Mouse (Mus musculus): ENCODE data around the gene Myo9a. TPM values are rescaled to one million over a fixed set of nuclear protein-coding genes. Genes with fewer than 3 reads are reported as not detected.
"Not testable (repeated sequence)": the region's sequence is repeated elsewhere in the genome, so short reads cannot be mapped to it uniquely, and the experiment has no call there.

Myo9a gene
- total and polyA plus RNA-seq, 3 experiments: 0.28 to 17.5 (median 14.1) TPM

DNA sequence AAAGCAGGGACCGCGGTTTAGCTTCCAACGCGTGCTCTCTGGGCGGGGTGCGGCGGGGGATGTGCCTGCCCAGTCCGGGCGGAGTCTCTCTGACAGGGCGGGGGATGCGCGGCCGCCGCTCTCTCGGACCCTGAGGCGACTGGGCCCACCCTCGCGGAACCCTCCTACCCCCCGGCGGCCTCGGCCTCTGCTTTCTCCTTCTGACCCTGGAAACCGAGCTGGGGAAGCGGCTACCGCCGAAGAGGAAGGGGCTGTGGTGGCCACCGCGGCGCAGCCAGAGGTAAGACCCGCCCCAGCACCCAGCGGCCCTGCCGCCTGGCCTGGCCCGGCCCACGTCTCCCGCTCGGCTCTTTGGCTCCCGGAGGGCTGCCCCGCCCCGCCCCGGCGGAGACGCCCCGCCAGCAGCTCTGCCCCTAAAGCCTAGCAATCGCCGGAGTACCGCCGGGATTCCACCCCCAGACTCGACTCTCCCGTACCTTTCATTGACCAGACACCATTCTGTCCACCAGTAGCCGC is 428 bp downstream of the Myo9a start:
- peak; percentile 97 for DNase-seq

DNA sequence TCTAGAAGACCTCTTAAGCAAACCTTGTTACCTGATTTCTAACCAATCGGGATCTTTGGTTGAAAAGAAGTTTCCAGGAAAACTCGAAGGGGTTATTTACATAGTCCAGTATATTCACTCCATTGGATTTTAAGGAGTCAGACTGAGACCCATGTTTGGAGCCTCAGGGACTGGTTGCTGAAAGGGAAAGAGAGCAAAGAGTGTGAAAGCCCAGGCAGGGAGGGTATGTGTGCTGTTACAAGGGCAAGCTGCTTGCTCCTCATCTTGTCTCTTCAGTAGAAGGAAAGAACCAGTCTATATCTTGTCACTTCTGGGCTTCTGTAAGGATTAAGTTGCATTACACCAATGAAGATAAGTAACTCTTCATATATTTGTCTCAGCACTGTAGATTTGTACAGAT is 1.3 kb downstream of the Myo9a start:
- no peak for DNase-seq

DNA sequence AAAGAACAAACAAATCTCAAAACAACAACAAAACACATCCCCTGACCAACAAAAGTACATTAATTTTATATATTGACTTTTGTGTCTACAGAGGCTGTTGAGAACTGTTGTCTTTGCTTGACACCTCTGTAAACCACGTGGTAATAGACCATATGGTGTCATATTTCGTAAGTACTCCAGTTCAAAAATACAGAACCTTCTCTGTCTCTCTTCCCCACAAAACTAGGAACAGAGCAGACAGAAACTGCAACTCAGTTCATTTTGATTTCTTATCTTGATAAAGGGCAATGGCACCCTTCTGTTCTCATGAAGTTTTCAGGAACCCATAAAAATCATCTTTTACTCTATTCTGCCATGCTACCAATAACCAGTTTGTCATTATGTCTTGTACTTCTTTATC is 4.5 kb downstream of the Myo9a start:
- no peak for DNase-seq

DNA sequence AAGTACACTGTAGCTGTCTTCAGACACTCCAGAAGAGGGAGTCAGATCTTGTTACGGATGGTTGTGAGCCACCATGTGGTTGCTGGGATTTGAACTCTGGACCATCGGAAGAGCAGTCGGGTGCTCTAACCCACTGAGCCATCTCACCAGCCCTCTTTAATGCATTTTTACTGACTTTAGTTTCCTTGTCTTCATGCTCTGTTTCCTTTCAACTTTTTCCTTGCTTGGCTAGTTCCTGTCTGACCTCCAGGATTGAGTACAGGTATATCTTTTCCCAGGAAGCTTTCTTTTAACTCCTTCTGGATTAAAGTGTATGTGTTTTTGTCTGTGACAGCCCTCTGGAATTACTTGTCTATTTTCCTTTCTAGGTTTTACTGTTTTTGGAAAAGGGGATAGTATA is 6.3 kb downstream of the Myo9a start:
- DNase-seq: not testable (repeated sequence)

DNA sequence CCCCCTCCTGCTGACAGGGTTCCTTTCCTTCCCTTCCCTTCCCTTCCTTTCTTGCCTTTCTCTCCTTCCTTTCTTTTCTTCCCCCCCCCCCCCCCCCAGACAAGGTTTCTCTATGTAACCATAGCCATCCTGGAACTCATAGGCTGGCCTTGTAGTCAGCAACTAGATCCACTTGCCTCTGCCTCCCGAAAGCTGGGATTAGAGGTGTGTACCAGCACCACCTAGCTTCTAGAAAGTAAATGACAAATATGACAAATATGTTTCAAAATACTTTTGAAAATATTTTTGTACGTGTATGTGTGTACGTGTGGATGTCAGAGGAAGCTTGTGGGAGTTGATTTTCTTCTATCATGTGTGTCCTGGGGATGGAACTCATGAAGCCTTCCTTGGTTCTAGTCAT is 9.8 kb downstream of the Myo9a start:
- DNase-seq: no peak

DNA sequence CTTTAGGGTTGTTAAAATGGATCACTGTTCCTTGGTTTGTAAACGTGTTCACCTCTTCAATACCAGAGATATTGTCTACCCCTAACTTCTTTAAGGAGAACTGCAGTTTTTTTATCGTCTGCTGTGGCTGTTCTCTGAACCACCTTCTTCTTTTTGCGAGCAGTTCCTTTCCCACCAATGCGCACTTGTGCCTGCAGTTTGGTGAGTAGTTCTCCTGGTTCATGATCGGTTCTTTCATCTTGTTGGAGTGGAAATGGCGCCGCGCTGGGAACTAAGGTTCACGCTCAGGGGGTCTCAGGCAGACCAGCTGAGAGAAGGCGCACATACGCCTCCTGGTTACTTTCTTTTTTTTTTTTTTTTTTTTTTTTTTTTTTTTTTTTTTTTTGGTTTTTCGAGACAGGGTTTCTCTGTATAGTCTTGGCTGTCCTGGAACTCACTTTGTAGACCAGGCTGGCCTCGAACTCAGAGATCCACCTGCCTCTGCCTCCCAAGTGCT is 16.3 kb downstream of the Myo9a start:
- DNase-seq: not testable (repeated sequence)

DNA sequence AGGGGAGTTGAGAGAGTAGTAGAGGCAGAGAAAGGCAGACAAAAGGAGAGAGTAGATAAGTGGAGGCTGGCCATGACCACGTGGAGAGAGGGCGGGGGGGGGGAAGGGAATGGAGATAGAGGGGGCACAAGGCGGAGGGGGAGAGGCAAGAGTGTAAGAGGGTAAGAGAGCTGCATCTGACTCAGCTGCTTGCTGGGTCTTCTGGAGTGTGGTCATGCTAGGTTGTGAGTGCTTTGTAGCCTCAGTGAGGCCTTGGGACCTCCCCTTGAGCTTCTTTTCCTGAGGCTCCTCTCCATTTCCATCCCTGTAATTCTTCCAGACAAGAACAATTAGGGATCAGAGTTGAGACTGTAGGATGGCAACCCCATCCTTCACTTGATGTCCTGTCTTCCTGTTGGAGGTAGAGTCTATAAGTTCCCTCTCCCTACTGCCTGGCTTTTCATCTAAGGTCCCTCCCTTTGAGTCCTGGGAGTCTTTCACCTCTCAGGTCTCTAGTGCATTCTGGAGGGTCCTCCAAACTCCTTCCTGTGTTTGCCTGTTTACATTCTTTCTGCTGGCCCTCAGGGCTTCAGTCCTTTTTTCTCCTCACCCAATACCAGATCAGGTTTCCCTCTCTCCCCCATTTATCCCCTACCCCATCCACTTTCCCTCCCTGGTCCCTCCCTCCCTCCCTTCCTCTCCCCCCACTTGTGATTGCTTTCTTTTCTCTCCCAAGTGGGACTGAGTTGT is 55.5 kb downstream of the Myo9a start:
- DNase-seq: not testable (repeated sequence)

DNA sequence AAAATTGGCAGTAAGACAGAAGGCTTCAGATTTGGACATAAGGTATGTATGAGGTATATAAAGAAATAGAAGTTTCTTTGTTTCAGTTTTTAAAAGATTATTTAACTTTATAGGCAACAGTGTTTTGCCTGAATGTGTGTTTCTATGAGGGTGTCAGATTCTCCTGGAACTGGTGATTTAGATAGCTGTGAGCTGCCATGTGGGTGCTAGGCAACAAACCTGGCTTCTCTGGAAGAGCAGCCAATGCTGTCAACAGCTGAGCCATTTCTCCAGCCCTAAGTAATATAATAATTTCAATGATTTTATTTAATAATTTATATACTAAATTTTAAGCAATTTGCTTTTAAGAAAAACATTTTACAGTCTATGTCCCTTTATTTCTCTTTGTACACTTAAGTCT is 133.9 kb downstream of the Myo9a start:
- no peak for DNase-seq

DNA sequence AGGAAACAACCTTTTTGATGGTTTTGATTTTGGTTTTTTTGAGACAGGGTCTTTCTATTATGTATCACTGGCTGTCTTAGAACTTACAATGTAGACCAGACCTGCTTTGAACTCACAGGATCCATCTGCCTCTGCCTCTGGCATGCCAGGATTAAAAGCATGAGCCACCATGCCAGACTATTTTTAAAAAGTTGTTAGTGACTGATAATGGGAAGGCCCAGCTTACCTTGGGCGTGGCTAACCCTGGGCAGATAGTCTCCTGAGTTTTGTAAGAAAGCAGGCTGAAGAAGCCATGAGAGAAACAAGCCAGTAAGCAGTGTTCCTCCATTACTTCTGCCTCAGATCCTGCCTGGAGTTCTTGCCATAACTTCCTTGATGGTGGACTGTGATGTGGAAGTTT is 152.7 kb downstream of the Myo9a start:
- DNase-seq: no peak

DNA sequence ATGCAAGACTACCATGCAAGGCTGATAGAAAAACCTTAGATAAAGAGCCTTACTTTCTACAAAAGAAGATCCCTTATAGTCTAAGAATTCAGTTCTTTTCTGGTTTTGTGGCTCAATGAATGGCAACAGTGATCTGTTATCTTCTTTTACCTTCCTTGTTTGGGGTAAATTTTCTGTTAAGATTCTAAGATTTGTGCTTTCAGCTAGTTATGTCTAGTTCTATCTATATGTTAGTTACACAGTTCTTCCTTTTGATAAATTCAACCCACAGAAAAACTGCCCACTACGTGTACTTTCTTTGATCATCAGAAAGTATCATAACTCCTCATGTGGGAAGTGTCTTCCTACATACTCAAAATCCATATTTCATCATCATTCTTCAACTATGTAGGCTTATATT is 164.1 kb downstream of the Myo9a start:
- no peak for DNase-seq

DNA sequence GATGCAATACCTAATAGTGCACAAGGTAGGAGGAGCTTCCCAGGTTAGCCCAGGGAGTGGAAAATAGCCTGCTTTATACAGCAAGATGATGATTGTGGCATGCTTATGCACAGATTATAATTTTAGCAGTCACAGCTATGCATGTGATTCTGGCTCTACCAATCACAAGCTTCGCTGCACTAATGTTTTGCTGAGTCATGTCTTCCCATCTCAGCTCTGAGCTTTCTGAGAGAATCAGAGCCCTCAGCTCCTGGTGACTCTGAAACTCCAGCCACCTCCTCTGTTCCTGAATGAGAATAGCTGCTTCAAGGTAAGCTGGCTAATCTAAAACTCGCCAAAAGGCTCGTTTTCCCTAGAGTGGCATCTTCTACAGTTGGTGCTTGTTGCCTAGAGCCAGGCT is 179.6 kb downstream of the Myo9a start:
- no peak for DNase-seq

DNA sequence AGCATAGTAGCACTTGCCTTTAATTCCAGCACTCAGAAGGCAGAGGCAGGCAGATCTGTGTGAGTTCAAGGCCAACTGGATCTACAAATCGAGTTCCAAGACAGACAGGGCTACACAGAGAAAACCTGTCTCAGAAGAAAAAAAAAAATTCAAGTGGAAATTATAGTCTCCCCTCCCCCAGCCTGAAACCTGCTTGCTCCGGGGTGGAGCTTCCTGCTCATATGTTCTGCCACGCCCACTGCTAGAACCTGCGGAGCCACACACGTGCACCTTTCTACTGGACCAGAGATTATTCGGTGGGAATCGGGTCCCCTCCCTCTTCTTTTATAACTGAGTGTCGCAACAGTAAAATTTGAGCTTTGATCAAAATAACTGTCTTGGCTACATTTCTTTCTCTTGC is 185.2 kb downstream of the Myo9a start:
- not testable (repeated sequence) for DNase-seq

DNA sequence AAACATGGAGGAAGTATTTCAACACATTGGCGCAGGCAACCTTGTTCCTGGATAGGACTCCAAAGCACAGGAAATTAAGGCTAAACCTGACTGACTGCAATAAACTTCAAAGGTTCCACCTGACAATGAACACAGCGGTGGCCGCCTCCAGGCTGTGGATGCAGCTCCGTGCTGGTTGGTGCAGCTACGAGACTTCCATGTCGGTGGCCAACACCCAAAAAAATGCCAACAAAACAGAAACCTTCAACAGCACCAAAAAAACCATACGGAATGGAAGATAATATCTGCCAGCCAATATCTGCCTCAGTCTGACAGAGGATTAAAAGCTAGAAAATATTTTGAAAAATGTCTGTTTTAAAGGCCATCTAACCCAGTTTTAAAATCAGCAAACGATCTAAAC is 187.8 kb downstream of the Myo9a start:
- DNase-seq: no peak

DNA sequence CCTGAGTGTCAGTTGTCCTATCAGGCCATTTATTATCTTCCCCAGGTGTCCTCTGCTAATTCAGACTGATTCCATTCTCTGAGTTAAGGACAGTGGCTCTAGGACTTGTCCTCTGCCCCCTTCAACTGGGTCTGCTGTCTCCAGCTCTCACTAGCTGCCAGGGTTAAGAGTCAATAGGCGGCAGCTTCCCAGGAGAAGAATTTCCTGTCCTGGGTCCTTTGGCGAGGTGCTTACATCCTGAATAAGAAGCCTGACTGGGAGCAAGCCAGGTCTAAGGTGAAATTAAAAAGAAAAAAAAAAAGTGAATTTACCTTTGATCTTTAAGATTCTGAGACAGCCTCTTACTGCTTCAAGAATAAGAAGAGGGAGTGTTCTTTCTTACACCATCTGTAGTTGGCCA is 189.0 kb downstream of the Myo9a start:
- DNase-seq: no peak

DNA sequence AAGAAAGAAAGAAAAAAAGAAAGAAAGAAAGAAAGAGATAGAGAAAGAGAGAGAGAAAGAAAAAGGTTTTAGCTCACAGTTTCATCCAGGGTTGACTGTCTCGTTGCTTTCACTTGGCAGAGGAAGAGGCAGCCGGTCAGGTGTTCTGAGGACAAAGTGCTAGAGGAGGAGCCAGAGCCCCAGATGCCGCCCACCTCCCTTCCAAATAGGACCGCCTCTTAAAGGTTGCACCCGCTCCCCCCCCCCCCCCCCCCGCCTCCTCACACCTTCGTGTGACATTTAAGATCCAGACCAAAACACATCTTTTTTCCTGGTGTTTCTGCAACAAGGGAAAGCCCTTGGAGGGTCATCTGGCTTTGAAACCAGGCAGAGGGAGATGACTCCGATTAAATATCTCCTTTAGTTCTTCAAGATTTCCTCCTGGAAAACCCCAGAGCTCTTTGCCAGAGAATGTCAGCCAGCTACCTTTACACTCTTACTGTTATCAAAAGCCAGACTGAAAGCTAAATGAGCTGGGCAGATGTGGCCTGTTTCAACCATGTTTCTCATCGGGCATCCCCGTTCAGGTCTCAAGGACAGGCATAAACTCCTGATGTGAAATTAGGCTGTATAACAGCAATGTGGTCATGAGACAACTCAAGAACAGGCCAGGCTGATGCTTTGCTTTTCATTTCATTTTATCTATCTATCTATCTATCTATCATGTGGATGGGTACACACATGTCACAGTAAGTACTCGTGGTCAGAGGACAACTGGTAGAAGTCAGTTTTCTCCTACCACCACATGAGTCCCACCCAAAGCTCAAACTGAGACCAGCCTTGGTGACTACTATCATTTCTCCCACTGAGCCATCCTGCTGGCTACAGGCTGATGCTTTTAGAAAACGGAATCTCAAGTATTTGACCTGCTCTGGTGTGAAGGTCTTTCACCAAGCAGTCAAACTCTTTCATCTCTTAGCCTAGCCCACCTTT is 190.5 kb downstream of the Myo9a start:
- DNase-seq: no peak

DNA sequence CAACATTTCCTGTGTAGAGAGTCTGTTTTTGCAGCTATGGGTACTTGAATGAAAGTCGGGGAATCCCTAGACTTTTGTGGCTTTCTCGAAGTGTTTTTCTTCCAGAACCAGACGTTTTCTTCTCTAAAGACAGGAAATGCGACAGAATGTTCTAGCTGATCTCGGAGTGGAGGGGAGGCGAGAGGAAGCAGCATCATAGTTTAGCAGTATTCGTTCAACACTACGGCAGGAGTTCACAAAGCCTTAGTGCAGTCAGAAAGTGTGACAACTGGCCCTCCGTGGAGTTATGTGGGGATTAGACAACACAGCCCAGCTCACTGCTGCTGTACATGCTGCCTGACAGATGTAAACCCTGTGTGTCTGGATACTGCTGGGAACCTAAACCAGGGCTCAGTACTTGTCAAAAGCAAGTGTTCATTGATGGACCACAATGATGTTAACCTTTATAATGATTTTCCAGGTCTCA is 191.2 kb downstream of the Myo9a start:
- no peak for DNase-seq

DNA sequence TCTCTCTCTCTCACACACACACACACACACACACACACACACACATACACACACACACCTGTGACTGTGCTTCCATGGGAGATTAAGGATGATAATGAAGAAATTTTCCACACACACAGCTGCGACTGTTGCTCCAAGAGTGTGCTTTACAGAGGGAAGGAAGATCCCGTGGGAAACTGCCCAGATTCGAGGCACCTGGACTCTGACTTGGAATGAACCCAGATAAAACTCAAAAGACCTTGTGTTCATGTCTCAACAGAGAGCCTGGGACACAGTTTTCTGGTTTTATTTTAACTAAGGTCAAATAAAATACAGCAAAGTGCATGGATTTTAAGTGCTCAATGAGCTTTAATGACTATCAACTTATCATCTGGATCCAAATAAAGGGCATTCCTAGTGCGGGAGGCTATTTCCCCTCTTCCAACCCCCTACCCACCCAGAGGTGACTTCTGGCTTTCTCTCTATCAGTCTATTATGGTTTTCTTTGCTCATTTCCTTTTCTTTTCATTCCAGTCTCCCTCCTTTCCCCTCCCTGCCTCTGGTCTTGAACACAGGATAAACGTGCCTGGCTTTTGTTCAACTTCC is 191.9 kb downstream of the Myo9a start:
- no peak for DNase-seq

DNA sequence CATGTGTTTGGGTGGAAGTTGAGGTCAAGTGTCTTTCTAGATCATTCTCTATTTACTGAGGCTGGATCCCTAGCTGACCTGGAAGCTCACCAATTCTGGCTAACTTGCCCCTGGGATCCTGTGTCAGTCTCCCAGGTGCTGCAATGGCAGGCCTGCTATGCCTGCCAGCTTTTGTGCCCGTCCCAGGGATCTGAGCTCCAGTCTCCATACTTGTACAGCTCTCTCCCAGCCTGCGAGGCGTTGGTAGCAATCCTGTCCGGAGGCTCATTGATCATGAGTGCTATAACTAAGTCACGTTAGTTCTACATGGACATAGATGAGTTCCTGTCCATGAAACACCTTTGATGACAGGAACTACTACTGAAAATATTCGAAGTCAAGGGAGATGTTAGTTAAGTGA is 193.1 kb downstream of the Myo9a start:
- no peak for DNase-seq

DNA sequence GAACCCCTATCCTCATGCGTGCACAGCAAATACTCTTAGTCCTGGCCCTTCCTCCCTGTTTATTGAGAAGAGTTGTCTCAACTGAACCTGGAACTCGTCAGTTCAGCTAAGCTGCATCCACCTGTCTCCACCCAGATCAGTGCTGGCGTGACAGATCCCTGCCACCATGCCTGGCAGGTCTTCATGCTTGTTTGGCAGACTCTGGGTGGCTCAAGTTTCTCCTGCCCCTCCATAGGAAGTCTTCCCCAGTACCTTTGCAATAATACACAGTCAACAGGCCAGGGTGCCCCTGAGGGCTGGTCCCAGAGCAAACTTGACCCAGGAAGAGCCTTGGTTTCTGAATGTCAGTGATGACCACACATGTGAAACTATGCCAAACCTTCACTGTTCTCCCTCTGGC is 194.5 kb downstream of the Myo9a start:
- DNase-seq: no peak

DNA sequence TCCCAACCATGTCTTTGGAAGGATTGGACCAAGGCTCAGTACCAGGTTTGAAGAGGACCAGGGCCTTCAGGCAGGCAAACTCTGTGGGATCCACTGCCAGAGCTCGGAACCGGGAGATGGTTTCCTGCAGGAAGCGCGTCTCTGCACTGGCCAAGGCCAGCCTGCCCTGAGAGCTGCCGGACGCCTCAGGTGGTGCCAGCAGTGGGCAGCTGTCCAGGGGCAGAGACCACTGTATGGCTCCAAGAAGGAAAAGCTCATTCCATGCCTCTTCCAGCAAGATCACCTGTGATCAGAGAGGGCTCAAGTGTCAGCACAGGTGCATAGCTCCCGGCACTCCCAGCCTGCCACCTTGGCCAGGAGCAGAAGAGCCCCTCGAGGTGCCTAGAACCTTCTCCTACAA is 196.6 kb downstream of the Myo9a start:
- DNase-seq: no peak

DNA sequence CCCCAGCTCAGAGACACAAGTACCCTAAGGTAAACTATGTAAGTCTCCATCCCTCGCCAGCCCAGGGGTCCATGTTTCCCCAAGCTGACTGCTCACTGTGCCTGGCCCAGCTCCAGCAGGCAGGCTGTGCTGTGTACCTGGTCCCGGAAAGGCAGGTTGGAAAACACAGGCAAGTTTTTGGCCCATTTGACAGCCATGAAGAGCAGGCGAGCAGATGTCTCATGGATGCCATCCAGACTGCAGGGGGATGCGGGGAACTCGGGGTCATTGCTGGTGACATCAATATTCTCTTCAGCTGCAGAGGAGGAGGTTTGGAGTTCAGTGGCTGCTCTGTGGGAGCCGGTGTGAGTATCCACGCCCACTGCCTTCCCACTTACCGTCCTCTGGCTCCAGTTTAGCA is 197.5 kb downstream of the Myo9a start:
- DNase-seq: no peak

DNA sequence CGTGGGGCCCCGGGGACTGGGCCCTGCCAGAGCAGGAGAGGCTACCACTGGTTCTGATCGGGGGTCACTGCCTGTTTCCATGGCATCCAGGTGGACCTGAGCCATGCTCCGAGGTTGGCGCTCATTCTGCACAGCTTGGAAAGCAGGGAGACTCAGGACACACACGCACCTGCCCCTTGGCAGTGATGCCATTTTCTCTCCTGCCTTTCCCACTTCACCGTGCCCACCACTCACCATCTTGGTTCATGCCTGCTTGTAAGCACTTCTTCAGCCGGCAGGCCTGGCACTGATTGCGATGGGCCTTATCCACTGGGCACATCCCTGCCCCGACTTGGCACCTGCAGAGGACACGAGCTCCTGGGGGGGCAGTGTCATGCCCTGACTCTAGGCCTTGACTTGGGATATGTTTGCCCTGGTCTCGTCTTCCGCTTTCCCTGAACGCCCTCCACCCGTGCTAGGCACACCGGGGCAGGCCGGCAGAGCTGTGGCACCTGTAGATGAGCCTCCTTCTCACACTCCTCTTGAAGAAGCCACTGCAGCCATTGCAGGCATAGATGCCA is 198.1 kb downstream of the Myo9a start:
- DNase-seq: no peak

All from adrenal gland, adult 2 months (tissue).